Mouse (Mus musculus) right cerebral cortex, postnatal 4 days (tissue): ENCODE measurements around the gene Rln3.
A peak's percentile ranks its signal among the peaks of the same experiment; 100 is the strongest.

Experiments used
- DNase-seq: peaks from one replicate; pipeline ENCODE4 v3.0.0-alpha.2; 2022

Gene Rln3

GRCm38 (mm10) chr8:84044900-84045299, at the start of gene Rln3:
Rln3 (minus strand) TSS chr8:84045000.
- no peak for DNase-seq

GRCm38 (mm10) chr8:84090585-84090984, 45.8 kb upstream of the Rln3 start:
- DNase-seq = no peak

GRCm38 (mm10) chr8:84089277-84089676, 44.5 kb upstream of the Rln3 start:
- DNase-seq = no peak

- no peak for DNase-seq
These were observed 43.0 kb upstream of the Rln3 start for GRCm38 (mm10) chr8:84087821-84088220.

- no peak for DNase-seq
These were observed 42.4 kb upstream of the Rln3 start for GRCm38 (mm10) chr8:84087156-84087555.

- no peak for DNase-seq
These were observed 39.7 kb upstream of the Rln3 start for GRCm38 (mm10) chr8:84084341-84085115.

- DNase-seq = no peak
These were observed 39.0 kb upstream of the Rln3 start for GRCm38 (mm10) chr8:84083829-84084241.

GRCm38 (mm10) chr8:84079206-84079605, 34.4 kb upstream of the Rln3 start:
- DNase-seq = no peak

- no peak for DNase-seq
These were observed 32.0 kb upstream of the Rln3 start for GRCm38 (mm10) chr8:84076849-84077248.

- DNase-seq = no peak
These were observed 31.6 kb upstream of the Rln3 start for GRCm38 (mm10) chr8:84076412-84076811.

- DNase-seq = no peak
These were observed 28.6 kb upstream of the Rln3 start for GRCm38 (mm10) chr8:84073230-84073976.

GRCm38 (mm10) chr8:84072321-84072720, 27.5 kb upstream of the Rln3 start:
- DNase-seq = no peak

GRCm38 (mm10) chr8:84071921-84072320, 27.1 kb upstream of the Rln3 start:
- no peak for DNase-seq

GRCm38 (mm10) chr8:84070667-84071066, 25.9 kb upstream of the Rln3 start:
- DNase-seq = no peak

- no peak for DNase-seq
These were observed 25.4 kb upstream of the Rln3 start for GRCm38 (mm10) chr8:84070241-84070640.

- no peak for DNase-seq
These were observed 24.9 kb upstream of the Rln3 start for GRCm38 (mm10) chr8:84069750-84070149.

- no peak for DNase-seq
These were observed 24.4 kb upstream of the Rln3 start for GRCm38 (mm10) chr8:84069169-84069568.

GRCm38 (mm10) chr8:84068316-84069035, 23.7 kb upstream of the Rln3 start:
- no peak for DNase-seq

GRCm38 (mm10) chr8:84067911-84068310, 23.1 kb upstream of the Rln3 start:
- DNase-seq = no peak

GRCm38 (mm10) chr8:84067047-84067573, 22.3 kb upstream of the Rln3 start:
- peak; percentile 97 for DNase-seq

- DNase-seq = peak; percentile 98
These were observed 21.6 kb upstream of the Rln3 start, which contains the start of gene Rfx1 for GRCm38 (mm10) chr8:84066291-84066930. Rfx1 (plus strand) TSS chr8:84066834.

- no peak for DNase-seq
These were observed 20.8 kb upstream of the Rln3 start for GRCm38 (mm10) chr8:84065457-84066072.
